Mouse (Mus musculus): ENCODE data around the gene Cnpy3.

GRCm38 (mm10) chr17:46797386-46797785, 45.4 kb upstream of the Cnpy3 start:
- TF ChIP-seq CTCF (IDR thresholded peaks at IDR 0.05; ENCODE audit: borderline replicate concordance, control insufficient read depth, extremely low read depth, insufficient read depth, low read length, poor library complexity): no peak
- TF ChIP-seq POLR2A (IDR thresholded peaks at IDR 0.05; ENCODE audit: control insufficient read depth, extremely low read depth, insufficient read depth, low read length, poor library complexity): no peak

All from thymus, adult 2 months (tissue).